Mouse (Mus musculus): ENCODE results near the gene Neurl4. TPM values are rescaled to one million over a fixed set of nuclear protein-coding genes. Genes with fewer than 3 reads are reported as not detected.
"Not testable (repeated sequence)": the region's sequence is repeated elsewhere in the genome, so short reads cannot be mapped to it uniquely, and the experiment has no call there.

Neurl4 gene
- 15.5 and 20.2 TPM in 2 replicates for polyA plus RNA-seq (2015; fragmentation: Nextera tagmentation; extraction: Ambion mirVana)

- peaks cover 32% of the 10 kb centered on the region for H3K4me1 ChIP-seq
- peak within 1 kb of the TSS; percentile 96 for H3K27ac ChIP-seq
- peak within 1 kb of the TSS; percentile 89 for H3K4me3 ChIP-seq
- under 1% methylated on average over 38 of the region's 38 CpGs for WGBS
- peak within 1 kb of the TSS; percentile 97 for H3K9ac ChIP-seq
- H3K36me3 ChIP-seq (ENCODE audit: poor library complexity, severe bottlenecking), result peaks cover 27% of the 10 kb centered on the region
- H3K9me3 ChIP-seq (replicated peaks), result no peaks in the 10 kb centered on the region
- peak; percentile 95 for ATAC-seq
- H3K4me2 ChIP-seq, result peak within 1 kb of the TSS; percentile 95
- no peaks in the 10 kb centered on the region for H3K27me3 ChIP-seq
Observed at GRCm38 (mm10) chr11:69900471-69901405, at the start of gene Neurl4, which contains the start of gene 2810408A11Rik. Neurl4 (plus strand) TSS chr11:69901072. 2810408A11Rik (minus strand) TSS chr11:69900987.

- Histone ChIP-seq H3K4me3 (no peak overlapping the region), H3K4me2 (no peak overlapping the region), H3K9me3 (replicated peaks) (no peaks in the 10 kb centered on the region), H3K27ac (no peak overlapping the region), H3K27me3 (peaks cover 14% of the 10 kb centered on the region), H3K36me3 (ENCODE audit: poor library complexity, severe bottlenecking) (peaks cover 34% of the 10 kb centered on the region), H3K4me1 (peaks cover under 1% of the 10 kb centered on the region; the same call in 1 of the 2 replicates), H3K9ac (no peak overlapping the region)
- no peak for ATAC-seq
- WGBS, result 80% methylated on average over 7 of the region's 7 CpGs
Observed at GRCm38 (mm10) chr11:69853994-69854393, 46.9 kb upstream of the Neurl4 start.

- Histone ChIP-seq H3K9ac (no peak overlapping the region; the same call in 1 of the 2 replicates), H3K27ac (no peak overlapping the region), H3K4me3 (no peak overlapping the region), H3K9me3 (replicated peaks) (no peaks in the 10 kb centered on the region), H3K4me1 (no peaks in the 10 kb centered on the region; the same call in 1 of the 2 replicates), H3K27me3 (peaks cover 21% of the 10 kb centered on the region), H3K36me3 (ENCODE audit: poor library complexity, severe bottlenecking) (peaks cover 28% of the 10 kb centered on the region), H3K4me2 (no peak overlapping the region)
- ATAC-seq, result no peak
- WGBS, result 89% methylated on average over 10 of the region's 10 CpGs
Observed at GRCm38 (mm10) chr11:69854680-69855079, 46.2 kb upstream of the Neurl4 start.

- H3K4me2 ChIP-seq, result peak overlapping the region; percentile 19; the same call in 1 of the 2 replicates
- no peak overlapping the region for H3K4me3 ChIP-seq
- H3K36me3 ChIP-seq (ENCODE audit: poor library complexity, severe bottlenecking), result peaks cover 21% of the 10 kb centered on the region
- peaks cover 25% of the 10 kb centered on the region for H3K27me3 ChIP-seq
- ATAC-seq, result 0 out of 2 replicates have a peak, but pooled peaks have one; percentile 53
- no peaks in the 10 kb centered on the region; the same call in 1 of the 2 replicates for H3K4me1 ChIP-seq
- H3K27ac ChIP-seq, result no peak overlapping the region
- H3K9me3 ChIP-seq (replicated peaks), result no peaks in the 10 kb centered on the region
- 15% methylated on average over 16 of the region's 16 CpGs for WGBS
- no peak overlapping the region for H3K9ac ChIP-seq
Observed at GRCm38 (mm10) chr11:69855347-69855746, 45.5 kb upstream of the Neurl4 start.

GRCm38 (mm10) chr11:69858113-69858998 is 42.5 kb upstream of the Neurl4 start, which contains the start of gene Tnk1:
Tnk1 (minus strand) TSS chr11:69858730.
- Histone ChIP-seq H3K27ac (no peak within 1 kb of the TSS), H3K4me1 (no peaks in the 10 kb centered on the region; the same call in 1 of the 2 replicates), H3K4me2 (peak within 1 kb of the TSS; percentile 5; the same call in 1 of the 2 replicates), H3K36me3 (ENCODE audit: poor library complexity, severe bottlenecking) (no peaks in the 10 kb centered on the region), H3K4me3 (no peak within 1 kb of the TSS), H3K27me3 (peaks cover 25% of the 10 kb centered on the region), H3K9ac (no peak within 1 kb of the TSS), H3K9me3 (replicated peaks) (no peaks in the 10 kb centered on the region)
- 19% methylated on average over 29 of the region's 30 CpGs for WGBS
- no peak for ATAC-seq

- not testable (repeated sequence) for H3K4me2 ChIP-seq; ATAC-seq; H3K9ac ChIP-seq; H3K4me1 ChIP-seq; H3K9me3 ChIP-seq (replicated peaks); H3K36me3 ChIP-seq (ENCODE audit: poor library complexity, severe bottlenecking); H3K27ac ChIP-seq; H3K4me3 ChIP-seq
- peaks cover 13% of the 10 kb centered on the region for H3K27me3 ChIP-seq
- WGBS, result 87% methylated on average over 3 of the region's 3 CpGs
Observed at GRCm38 (mm10) chr11:69863729-69864128, 37.1 kb upstream of the Neurl4 start.

- no peak overlapping the region for H3K4me2 ChIP-seq
- H3K27me3 ChIP-seq, result peaks cover 8% of the 10 kb centered on the region
- ATAC-seq, result no peak
- H3K4me1 ChIP-seq, result no peaks in the 10 kb centered on the region
- H3K9ac ChIP-seq, result no peak overlapping the region
- H3K9me3 ChIP-seq (replicated peaks), result no peaks in the 10 kb centered on the region
- H3K4me3 ChIP-seq, result no peak overlapping the region
- H3K27ac ChIP-seq, result no peak overlapping the region
- 58% methylated on average over 8 of the region's 8 CpGs for WGBS
- no peaks in the 10 kb centered on the region for H3K36me3 ChIP-seq (ENCODE audit: poor library complexity, severe bottlenecking)
Observed at GRCm38 (mm10) chr11:69864138-69864860, 36.6 kb upstream of the Neurl4 start.

GRCm38 (mm10) chr11:69865561-69865960 is 35.3 kb upstream of the Neurl4 start:
- Histone ChIP-seq H3K27ac (no peak overlapping the region), H3K9ac (no peak overlapping the region), H3K4me3 (no peak overlapping the region), H3K9me3 (replicated peaks) (no peaks in the 10 kb centered on the region), H3K4me2 (no peak overlapping the region), H3K36me3 (ENCODE audit: poor library complexity, severe bottlenecking) (no peaks in the 10 kb centered on the region), H3K4me1 (no peaks in the 10 kb centered on the region), H3K27me3 (no peaks in the 10 kb centered on the region)
- ATAC-seq, result no peak
- 84% methylated on average over 9 of the region's 9 CpGs for WGBS

GRCm38 (mm10) chr11:69867335-69867734 is 33.5 kb upstream of the Neurl4 start:
- H3K4me2 ChIP-seq, result no peak overlapping the region
- WGBS, result 71% methylated on average over 9 of the region's 9 CpGs
- no peaks in the 10 kb centered on the region for H3K4me1 ChIP-seq
- no peaks in the 10 kb centered on the region for H3K36me3 ChIP-seq (ENCODE audit: poor library complexity, severe bottlenecking)
- H3K27ac ChIP-seq, result no peak overlapping the region
- H3K4me3 ChIP-seq, result no peak overlapping the region
- no peak for ATAC-seq
- H3K9me3 ChIP-seq (replicated peaks), result no peaks in the 10 kb centered on the region
- H3K9ac ChIP-seq, result no peak overlapping the region
- no peaks in the 10 kb centered on the region for H3K27me3 ChIP-seq

- Histone ChIP-seq H3K4me2 (no peak overlapping the region), H3K9ac (no peak overlapping the region), H3K27ac (no peak overlapping the region), H3K36me3 (ENCODE audit: poor library complexity, severe bottlenecking) (no peaks in the 10 kb centered on the region), H3K4me3 (no peak overlapping the region), H3K27me3 (no peaks in the 10 kb centered on the region), H3K4me1 (no peaks in the 10 kb centered on the region), H3K9me3 (replicated peaks) (no peaks in the 10 kb centered on the region)
- ATAC-seq, result no peak
- WGBS, result 95% methylated on average over 2 of the region's 2 CpGs
Observed at GRCm38 (mm10) chr11:69870289-69871069, 30.4 kb upstream of the Neurl4 start.

GRCm38 (mm10) chr11:69871822-69872221 is 29.1 kb upstream of the Neurl4 start:
- WGBS, result 92% methylated on average over 7 of the region's 7 CpGs
- Histone ChIP-seq H3K4me3 (no peak overlapping the region; the same call in 1 of the 2 replicates), H3K27me3 (no peaks in the 10 kb centered on the region), H3K27ac (no peak overlapping the region), H3K9me3 (replicated peaks) (no peaks in the 10 kb centered on the region), H3K36me3 (ENCODE audit: poor library complexity, severe bottlenecking) (no peaks in the 10 kb centered on the region), H3K9ac (no peak overlapping the region), H3K4me2 (no peak overlapping the region), H3K4me1 (no peaks in the 10 kb centered on the region)
- ATAC-seq, result no peak
